Mouse (Mus musculus) forebrain, embryonic 13.5 days (tissue): ENCODE data around the gene Cdca8. TPM values are rescaled to one million over a fixed set of nuclear protein-coding genes. Genes with fewer than 3 reads are reported as not detected.
"Not testable (repeated sequence)": the region's sequence is repeated elsewhere in the genome, so short reads cannot be mapped to it uniquely, and the experiment has no call there.

Experiments
- ATAC-seq: fragments of 200-750 bp; cut with Nextera tagmentation; 2 replicates; pipeline ENCODE4 v1.8.0; 2017
- H3K27ac ChIP-seq: fragments of 300-500 bp; sonication (generic); 2 replicates; pipeline ENCODE4 v1.5.1; 2015; ENCODE audit warnings: inconsistent platforms, mild to moderate bottlenecking, moderate library complexity
- H3K27me3 ChIP-seq: fragments of 300-500 bp; sonication (generic); 2 replicates; pipeline ENCODE4 v1.6.1; 2015; ENCODE audit warnings: mild to moderate bottlenecking, inconsistent platforms
- H3K36me3 ChIP-seq: fragments of 300-500 bp; sonication (generic); 2 replicates; pipeline ENCODE4 v1.6.1; 2015; ENCODE audit warnings: mild to moderate bottlenecking, inconsistent platforms; ENCODE audit not compliant: poor library complexity, severe bottlenecking
- H3K4me1 ChIP-seq: fragments of 300-500 bp; sonication (generic); 2 replicates; pipeline ENCODE4 v1.6.1; 2015; ENCODE audit warnings: inconsistent platforms
- H3K4me2 ChIP-seq: fragments of 300-500 bp; sonication (generic); 2 replicates; pipeline ENCODE4 v1.6.1; 2015; ENCODE audit warnings: inconsistent platforms, mild to moderate bottlenecking, moderate library complexity
- H3K4me3 ChIP-seq: fragments of 300-500 bp; sonication (generic); 2 replicates; pipeline ENCODE4 v1.5.1; 2015; ENCODE audit warnings: mild to moderate bottlenecking, inconsistent platforms
- H3K9ac ChIP-seq: fragments of 300-500 bp; sonication (generic); 2 replicates; pipeline ENCODE4 v1.6.1; 2015; ENCODE audit warnings: mild to moderate bottlenecking, inconsistent platforms
- H3K9me3 ChIP-seq: fragments of 300-500 bp; sonication (generic); replicated peaks from 2 replicates; pipeline ENCODE4 v1.6.1; 2016; ENCODE audit warnings: inconsistent platforms
- WGBS: fragments of 180-500 bp; shearing (Covaris S2); methylation state at CpG from one replicate; pipeline ENCODE4 v1.1.7; 2015; 5-methylcytosine and 5-hydroxymethylcytosine counted together
- polyA plus RNA-seq: library from polyadenylated mRNA; unstranded; fragments of >200 nt; fragmentation: Nextera tagmentation; extraction: Ambion mirVana; gene quantifications from 2 replicates; pipeline ENCODE4 v1.2.1, GENCODE M21; 2015

The Cdca8 gene
- polyA plus RNA-seq, result 172 and 179 TPM in 2 replicates

GRCm38 (mm10) chr4:124939211-124939610, at the start of gene Cdca8:
Gene Cdca8 (minus strand): TSS chr4:124939311.
- peaks cover 27% of the 10 kb centered on the region for H3K4me1 ChIP-seq
- WGBS, result 96% methylated on average over 4 of the region's 4 CpGs
- not testable (repeated sequence) for H3K9me3 ChIP-seq, H3K27me3 ChIP-seq, H3K4me3 ChIP-seq, H3K27ac ChIP-seq, ATAC-seq, H3K9ac ChIP-seq
- peaks cover 41% of the 10 kb centered on the region for H3K36me3 ChIP-seq
- H3K4me2 ChIP-seq, result peak within 1 kb of the TSS; percentile 85; the same call in 1 of the 2 replicates

GRCm38 (mm10) chr4:124988382-124988781, 49.3 kb upstream of the Cdca8 start:
- no peak for ATAC-seq
- peaks cover 37% of the 10 kb centered on the region for H3K4me1 ChIP-seq
- H3K27me3 ChIP-seq, result peaks cover 92% of the 10 kb centered on the region
- H3K4me3 ChIP-seq, result no peak overlapping the region
- H3K27ac ChIP-seq, result no peak overlapping the region
- no peak overlapping the region for H3K9ac ChIP-seq
- WGBS, result 19% methylated on average over 9 of the region's 9 CpGs
- no peaks in the 10 kb centered on the region for H3K36me3 ChIP-seq
- H3K9me3 ChIP-seq, result no peaks in the 10 kb centered on the region
- peak overlapping the region; percentile 30 for H3K4me2 ChIP-seq

- no peak for ATAC-seq
- H3K4me1 ChIP-seq, result peaks cover 37% of the 10 kb centered on the region
- no peak overlapping the region for H3K27ac ChIP-seq
- H3K27me3 ChIP-seq, result peaks cover 94% of the 10 kb centered on the region
- H3K4me2 ChIP-seq, result peak overlapping the region; percentile 30
- H3K9ac ChIP-seq, result no peak overlapping the region
- no peaks in the 10 kb centered on the region for H3K36me3 ChIP-seq
- H3K9me3 ChIP-seq, result no peaks in the 10 kb centered on the region
- WGBS, result 11% methylated on average over 10 of the region's 10 CpGs
- peak overlapping the region; percentile 1; the same call in 1 of the 2 replicates for H3K4me3 ChIP-seq
Observed at GRCm38 (mm10) chr4:124987711-124988097, 48.6 kb upstream of the Cdca8 start.

GRCm38 (mm10) chr4:124986739-124987710, 47.9 kb upstream of the Cdca8 start:
- Histone ChIP-seq H3K36me3 (no peaks in the 10 kb centered on the region), H3K27me3 (peaks cover 97% of the 10 kb centered on the region), H3K27ac (no peak overlapping the region), H3K4me2 (peak overlapping the region; percentile 64), H3K4me1 (peaks cover 37% of the 10 kb centered on the region), H3K4me3 (peak overlapping the region; percentile 42), H3K9me3 (no peaks in the 10 kb centered on the region), H3K9ac (peak overlapping the region; percentile 45; the same call in 1 of the 2 replicates)
- WGBS, result 4% methylated on average over 46 of the region's 51 CpGs
- ATAC-seq, result no peak

DNA sequence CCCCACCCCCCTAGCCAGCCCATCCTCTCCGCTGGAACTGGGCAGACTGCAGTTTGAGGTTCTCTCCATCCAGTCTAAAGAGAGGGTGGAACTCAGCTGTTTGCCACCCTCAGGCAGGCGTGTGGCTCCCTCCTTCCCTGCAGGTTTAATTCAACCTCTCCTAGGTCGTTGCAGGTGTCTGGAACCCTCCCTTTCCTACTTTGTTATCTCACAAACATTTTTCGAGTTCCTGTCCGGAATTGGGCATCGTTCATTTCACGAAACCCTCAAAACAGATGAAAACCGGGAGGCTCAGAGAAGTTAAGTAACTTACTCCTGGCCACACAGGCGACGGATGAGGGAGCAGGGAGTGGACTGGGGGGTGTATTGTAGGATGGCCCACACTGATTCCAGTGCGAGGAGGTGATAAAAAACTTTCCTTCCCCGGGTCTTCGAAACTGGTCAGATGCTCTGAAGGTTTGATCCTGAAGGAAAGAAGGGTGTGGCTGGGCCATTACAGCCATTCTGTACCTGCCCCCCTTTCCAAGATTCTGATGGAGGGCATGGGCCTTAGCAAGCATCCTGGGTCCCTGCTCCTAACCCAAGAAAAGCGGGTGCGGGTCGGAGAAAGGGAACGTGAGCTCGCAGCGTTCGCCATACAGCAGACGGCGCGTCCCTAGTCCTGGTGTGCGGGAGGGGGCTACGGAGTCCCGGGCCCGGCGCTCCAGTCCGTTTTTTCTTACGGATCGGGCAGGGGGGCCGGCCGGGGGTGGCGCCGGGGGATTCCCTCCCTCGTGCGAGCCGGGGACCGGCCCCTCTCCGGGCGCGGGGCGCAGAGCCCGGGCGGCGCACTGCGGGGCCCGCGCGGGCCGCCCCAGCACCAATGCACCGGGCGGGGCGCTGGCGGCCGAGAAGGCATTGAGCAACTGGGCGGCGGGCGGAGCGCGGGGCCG, 46.8 kb upstream of the Cdca8 start, which contains the start of gene Rspo1:
Gene Rspo1, plus strand, starts transcription at position 760 of the 932 bp plus-strand sequence.
- no peak within 1 kb of the TSS for H3K27ac ChIP-seq
- peak; percentile 21; the same call in 1 of the 2 replicates for ATAC-seq
- peak within 1 kb of the TSS; percentile 42 for H3K4me3 ChIP-seq
- H3K4me1 ChIP-seq, result peaks cover 37% of the 10 kb centered on the region
- peak within 1 kb of the TSS; percentile 64 for H3K4me2 ChIP-seq
- H3K9ac ChIP-seq, result peak within 1 kb of the TSS; percentile 45; the same call in 1 of the 2 replicates
- H3K27me3 ChIP-seq, result peaks cover 87% of the 10 kb centered on the region
- no peaks in the 10 kb centered on the region for H3K36me3 ChIP-seq
- no peaks in the 10 kb centered on the region for H3K9me3 ChIP-seq
- whole genome bisulfite sequencing, result 2% methylated on average over 37 of the region's 62 CpGs

- H3K4me3 ChIP-seq, result no peak overlapping the region; the same call in 1 of the 2 replicates
- WGBS, result 8% methylated on average over 18 of the region's 18 CpGs
- H3K4me1 ChIP-seq, result peaks cover 34% of the 10 kb centered on the region
- no peaks in the 10 kb centered on the region for H3K36me3 ChIP-seq
- ATAC-seq, result no peak
- H3K9me3 ChIP-seq, result no peaks in the 10 kb centered on the region
- H3K9ac ChIP-seq, result no peak overlapping the region
- H3K27me3 ChIP-seq, result peaks cover 79% of the 10 kb centered on the region
- no peak overlapping the region for H3K27ac ChIP-seq
- 0 out of 2 replicates have a peak overlapping the region, but pooled peaks have one; percentile 64 for H3K4me2 ChIP-seq
Observed at GRCm38 (mm10) chr4:124984871-124985670, 46.0 kb upstream of the Cdca8 start.

DNA sequence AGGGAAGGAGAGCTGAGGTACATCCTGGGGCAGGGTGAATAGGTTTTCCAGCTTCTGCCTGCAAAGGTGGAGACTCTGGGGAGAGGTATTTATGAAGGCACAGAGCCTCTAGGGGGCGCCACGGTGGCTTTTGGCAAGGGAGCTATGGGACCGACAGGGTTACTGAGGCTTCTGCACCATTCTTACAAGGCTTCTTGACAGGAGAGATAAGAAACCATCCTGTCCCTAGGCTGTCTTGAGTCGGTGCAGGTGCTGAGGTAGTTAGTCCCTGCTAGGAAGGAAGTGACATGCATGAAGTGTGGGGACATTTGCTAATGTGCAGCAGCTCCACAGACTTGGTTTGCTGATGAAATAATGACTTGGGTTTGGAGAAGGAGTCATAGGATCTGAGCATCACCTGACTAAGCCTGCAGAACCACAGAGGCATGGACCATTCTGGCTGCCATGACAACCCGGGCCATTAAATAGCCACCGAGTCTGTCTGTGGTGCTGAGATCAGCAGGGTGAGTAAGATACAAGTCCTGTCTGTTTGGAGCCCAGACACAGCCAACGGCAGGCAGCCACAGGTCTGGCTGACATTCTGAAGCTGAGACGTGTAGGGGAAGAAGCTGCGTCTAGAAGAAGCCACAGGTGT, 44.9 kb upstream of the Cdca8 start:
- Histone ChIP-seq H3K27ac (no peak overlapping the region), H3K27me3 (peaks cover 70% of the 10 kb centered on the region), H3K36me3 (no peaks in the 10 kb centered on the region), H3K4me1 (peaks cover 33% of the 10 kb centered on the region), H3K4me2 (no peak overlapping the region), H3K9ac (no peak overlapping the region), H3K4me3 (no peak overlapping the region), H3K9me3 (no peaks in the 10 kb centered on the region)
- no peak for ATAC-seq
- WGBS, result 23% methylated on average over 9 of the region's 9 CpGs

GRCm38 (mm10) chr4:124978201-124978600, 39.1 kb upstream of the Cdca8 start:
- no peak overlapping the region for H3K4me3 ChIP-seq
- no peak for ATAC-seq
- H3K36me3 ChIP-seq, result no peaks in the 10 kb centered on the region
- no peaks in the 10 kb centered on the region for H3K9me3 ChIP-seq
- no peak overlapping the region; the same call in 1 of the 2 replicates for H3K27ac ChIP-seq
- 55% methylated on average over 5 of the region's 5 CpGs for WGBS
- no peak overlapping the region for H3K4me2 ChIP-seq
- peaks cover 12% of the 10 kb centered on the region for H3K27me3 ChIP-seq
- H3K9ac ChIP-seq, result no peak overlapping the region
- H3K4me1 ChIP-seq, result peaks cover 10% of the 10 kb centered on the region

GRCm38 (mm10) chr4:124973296-124973695, 34.2 kb upstream of the Cdca8 start:
- Histone ChIP-seq H3K9me3 (no peaks in the 10 kb centered on the region), H3K4me3 (no peak overlapping the region), H3K4me1 (peaks cover 4% of the 10 kb centered on the region; the same call in 1 of the 2 replicates), H3K9ac (no peak overlapping the region), H3K27ac (no peak overlapping the region), H3K4me2 (no peak overlapping the region), H3K36me3 (no peaks in the 10 kb centered on the region), H3K27me3 (no peaks in the 10 kb centered on the region)
- ATAC-seq, result no peak
- 84% methylated on average over 2 of the region's 2 CpGs for WGBS

GRCm38 (mm10) chr4:124972316-124972715, 33.2 kb upstream of the Cdca8 start:
- Histone ChIP-seq H3K9ac (no peak overlapping the region), H3K27ac (no peak overlapping the region), H3K36me3 (no peaks in the 10 kb centered on the region), H3K4me2 (no peak overlapping the region), H3K27me3 (no peaks in the 10 kb centered on the region), H3K4me3 (no peak overlapping the region), H3K4me1 (peaks cover 4% of the 10 kb centered on the region; the same call in 1 of the 2 replicates), H3K9me3 (no peaks in the 10 kb centered on the region)
- 67% methylated on average over 9 of the region's 9 CpGs for WGBS
- ATAC-seq, result no peak
